Comparison of ENCODE assay signal across 9 mouse cellular contexts in the genomic region with DNA sequence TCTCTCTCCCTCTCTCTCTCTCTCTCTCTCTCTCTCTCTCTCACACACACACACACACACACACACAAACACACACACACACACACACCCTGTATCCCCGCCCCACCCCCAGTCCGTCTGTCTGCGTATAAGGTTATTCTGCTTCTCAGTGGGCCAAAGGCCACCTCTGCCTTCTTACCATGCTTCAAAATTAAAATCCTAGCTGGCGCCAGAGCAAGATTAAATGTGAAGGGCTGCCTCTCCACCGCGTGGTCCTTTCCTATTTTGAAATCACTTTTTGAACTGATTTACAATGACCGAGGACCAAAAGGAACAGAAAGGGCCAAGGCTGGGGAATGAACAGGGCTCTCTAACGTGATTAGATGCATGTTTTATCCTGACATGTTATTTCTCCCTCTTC. TPM values are rescaled to one million over a fixed set of nuclear protein-coding genes. Genes with fewer than 3 reads are reported as not detected.
"Had no signal": no experiment of that assay in that cellular context is flagged by ENCODE, and none has a peak within 500 bp of the region (broad histone marks: within the 10 kb centered on the region; RNA-seq: fewer than 3 reads in every experiment).

No protein-coding gene starts in this region.

- H3K36me3 ChIP-seq: midbrain, embryonic 10.5 days; midbrain, embryonic 13.5 days; midbrain, embryonic 15.5 days; neural tube, embryonic 12.5 days had no signal

- H3K9me3 ChIP-seq: midbrain, embryonic 10.5 days; midbrain, embryonic 13.5 days; midbrain, embryonic 15.5 days; neural tube, embryonic 12.5 days had no signal

- H3K27ac ChIP-seq: liver, embryonic 14.5 days; midbrain, embryonic 10.5 days; midbrain, embryonic 13.5 days; midbrain, embryonic 15.5 days; neural tube, embryonic 12.5 days had no signal

- H3K9ac ChIP-seq: liver, embryonic 14.5 days had no signal

RNA-seq across cellular contexts. Expression of a gene that starts 1.8 kb away (rescaled TPM):
- total RNA-seq: megakaryocyte-erythroid progenitor cell, adult 5-6 weeks; neutrophil, adult 5-6 weeks had no signal

RNA-seq across cellular contexts. Expression of a gene that starts 32.2 kb away (rescaled TPM):
- total RNA-seq: megakaryocyte, adult 5-6 weeks; megakaryocyte-erythroid progenitor cell, adult 5-6 weeks; neutrophil, adult 5-6 weeks had no signal
- polyA plus RNA-seq: liver, embryonic 14.5 days; midbrain, embryonic 10.5 days; midbrain, embryonic 13.5 days; midbrain, embryonic 15.5 days; stomach, embryonic 14.5 days had no signal
